Mouse (Mus musculus) skeletal muscle tissue, adult 2 months (tissue): ENCODE measurements around the gene Capn1.

Experiments used
- DNase-seq: peaks from one replicate; pipeline ENCODE4 v3.0.0-alpha.2; 2012; ENCODE audit warnings: low read depth, low spot score

Gene Capn1

GRCm38 (mm10) chr19:6038326-6038725 lies 22.6 kb upstream of the Capn1 start:
- DNase-seq: no peak

- no peak for DNase-seq
Measured at GRCm38 (mm10) chr19:6037695-6038094, 22.0 kb upstream of the Capn1 start.

GRCm38 (mm10) chr19:6035966-6036585 lies 20.4 kb upstream of the Capn1 start:
- no peak for DNase-seq

- no peak for DNase-seq
Measured at GRCm38 (mm10) chr19:6030520-6031280, 15.0 kb upstream of the Capn1 start.

GRCm38 (mm10) chr19:6029426-6029825 lies 13.7 kb upstream of the Capn1 start:
- DNase-seq: no peak

GRCm38 (mm10) chr19:6028991-6029390 lies 13.3 kb upstream of the Capn1 start:
- DNase-seq: no peak

- no peak for DNase-seq
Measured at GRCm38 (mm10) chr19:6023930-6024329, 8.2 kb upstream of the Capn1 start.

GRCm38 (mm10) chr19:6023059-6023458 lies 7.4 kb upstream of the Capn1 start:
- no peak for DNase-seq

- no peak for DNase-seq
Measured at GRCm38 (mm10) chr19:6020276-6020675, 4.6 kb upstream of the Capn1 start.

GRCm38 (mm10) chr19:6018142-6019089 lies 2.7 kb upstream of the Capn1 start:
- peak; percentile 94 for DNase-seq

GRCm38 (mm10) chr19:6016532-6016931 lies 835 bp upstream of the Capn1 start:
- DNase-seq: peak; percentile 31

GRCm38 (mm10) chr19:6014991-6015510 lies 646 bp downstream of the Capn1 start:
- DNase-seq: no peak

- DNase-seq: no peak
Measured at GRCm38 (mm10) chr19:6013691-6014090, 2.0 kb downstream of the Capn1 start.

GRCm38 (mm10) chr19:6009137-6009536 lies 6.6 kb downstream of the Capn1 start:
- no peak for DNase-seq

GRCm38 (mm10) chr19:6007013-6007412 lies 8.7 kb downstream of the Capn1 start:
- no peak for DNase-seq

GRCm38 (mm10) chr19:6005541-6005940 lies 10.2 kb downstream of the Capn1 start:
- DNase-seq: no peak

- DNase-seq: no peak
Measured at GRCm38 (mm10) chr19:5999969-6000368, 15.7 kb downstream of the Capn1 start.

- no peak for DNase-seq
Measured at GRCm38 (mm10) chr19:5998180-5998579, 17.5 kb downstream of the Capn1 start.

GRCm38 (mm10) chr19:5994711-5995110 lies 21.0 kb downstream of the Capn1 start:
- DNase-seq: no peak

- DNase-seq: no peak
Measured at GRCm38 (mm10) chr19:5992012-5992411, 23.7 kb downstream of the Capn1 start.

- no peak for DNase-seq
Measured at GRCm38 (mm10) chr19:5991467-5991866, 24.2 kb downstream of the Capn1 start.

- no peak for DNase-seq
Measured at GRCm38 (mm10) chr19:5990921-5991320, 24.8 kb downstream of the Capn1 start.
